Mouse (Mus musculus): Measurements from ENCODE around the gene Pde9a. TPM values are rescaled to one million over a fixed set of nuclear protein-coding genes. Genes with fewer than 3 reads are reported as not detected.
"Not testable (repeated sequence)": the region's sequence is repeated elsewhere in the genome, so short reads cannot be mapped to it uniquely, and the experiment has no call there.

The Pde9a gene
- not detected in 2 replicates for polyA plus RNA-seq (2012)

DNA sequence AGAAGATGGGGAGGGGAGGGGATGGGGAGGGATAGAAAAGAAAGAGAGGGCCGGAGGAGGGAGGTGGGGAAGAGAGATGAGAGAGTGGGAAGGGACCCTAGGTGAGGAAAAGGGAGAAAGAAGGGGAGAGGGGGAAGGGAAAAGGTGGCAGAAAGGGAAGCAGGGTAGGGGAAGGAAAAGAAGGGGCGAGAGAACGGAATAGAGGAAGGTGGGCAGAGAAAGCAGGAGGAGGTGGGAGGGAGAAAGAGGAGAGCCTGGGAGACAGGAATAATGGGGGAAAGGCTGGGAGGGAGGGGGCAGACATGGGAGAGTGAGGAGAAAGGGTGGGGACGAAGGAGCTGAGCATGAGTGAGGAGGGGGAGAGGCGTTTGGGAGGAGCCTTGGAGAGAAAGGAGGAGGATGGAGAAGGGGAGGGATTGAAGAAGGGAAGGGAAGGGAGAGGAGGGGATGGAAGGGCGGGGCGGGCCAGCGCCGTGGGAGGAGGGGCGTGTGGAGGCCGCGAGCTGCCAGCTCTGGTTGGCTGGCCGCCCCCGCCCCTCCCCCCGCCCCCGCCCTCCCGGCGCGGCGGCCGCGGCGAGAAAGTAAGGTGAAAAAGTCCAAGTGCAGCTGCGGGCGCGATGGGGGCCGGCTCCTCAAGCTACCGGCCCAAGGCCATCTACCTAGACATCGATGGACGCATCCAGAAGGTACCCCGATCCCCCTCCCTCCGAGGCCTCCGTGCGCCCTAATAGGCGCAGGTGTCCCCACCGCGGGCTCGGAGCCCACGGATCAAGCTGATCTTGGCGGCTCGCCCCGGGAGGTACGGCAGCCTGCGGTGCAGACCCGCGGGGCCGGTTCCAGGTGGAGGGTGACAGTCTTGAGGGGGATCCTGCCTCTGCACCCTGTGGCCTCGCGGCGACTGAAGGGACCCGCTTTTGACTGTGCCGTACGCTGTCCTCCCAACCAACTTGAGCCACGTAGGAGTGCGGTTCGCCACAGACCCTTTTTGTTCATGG, at the start of gene Pde9a:
Gene Pde9a (plus strand): TSS at position 540 of the 995 bp plus-strand sequence.
- Histone ChIP-seq H3K4me1 (ENCODE audit: control insufficient read depth) (peaks cover 3% of the 10 kb centered on the region), H3K36me3 (ENCODE audit: control insufficient read depth) (no peaks in the 10 kb centered on the region), H3K27me3 (ENCODE audit: control insufficient read depth) (peaks cover 37% of the 10 kb centered on the region), H3K4me3 (replicated peaks) (peak within 1 kb of the TSS; percentile 48), H3K9me3 (ENCODE audit: control insufficient read depth, low read length) (no peaks in the 10 kb centered on the region)
- no peak for TF ChIP-seq TAL1 (IDR thresholded peaks at IDR 0.05; ENCODE audit: low read length)
- no peak for TF ChIP-seq GATA1 (IDR thresholded peaks at IDR 0.05; ENCODE audit: low read length)

DNA sequence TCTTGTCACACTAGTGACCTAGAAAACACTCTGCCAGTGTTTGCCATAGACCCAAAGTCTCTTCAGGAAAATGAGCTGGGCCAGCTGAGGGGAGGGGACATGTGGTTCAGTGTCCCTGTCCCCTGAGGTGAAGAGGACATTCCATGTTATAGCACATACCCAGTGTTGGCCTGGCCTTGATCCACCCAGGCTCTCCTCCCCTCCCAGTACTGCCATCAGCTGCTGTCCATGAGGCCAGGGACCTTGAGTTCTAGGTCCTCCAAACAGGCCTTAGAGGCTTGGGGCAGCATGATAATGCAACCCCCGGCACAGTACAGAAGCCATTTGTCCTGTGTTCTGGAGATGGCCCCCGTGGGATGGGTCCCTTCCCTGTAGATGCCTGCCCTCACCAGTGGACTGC, 46.2 kb upstream of the Pde9a start:
- H3K36me3 ChIP-seq (ENCODE audit: control insufficient read depth) = no peaks in the 10 kb centered on the region
- no peak for TF ChIP-seq GATA1 (IDR thresholded peaks at IDR 0.05; ENCODE audit: low read length)
- TF ChIP-seq TAL1 (IDR thresholded peaks at IDR 0.05; ENCODE audit: low read length) = no peak
- no peaks in the 10 kb centered on the region for H3K9me3 ChIP-seq (ENCODE audit: control insufficient read depth, low read length)
- no peak overlapping the region for H3K4me3 ChIP-seq (replicated peaks)
- H3K4me1 ChIP-seq (ENCODE audit: control insufficient read depth) = no peaks in the 10 kb centered on the region
- no peaks in the 10 kb centered on the region for H3K27me3 ChIP-seq (ENCODE audit: control insufficient read depth)

- H3K9me3 ChIP-seq (ENCODE audit: control insufficient read depth, low read length) = no peaks in the 10 kb centered on the region
- TF ChIP-seq GATA1 (IDR thresholded peaks at IDR 0.05; ENCODE audit: low read length) (no peak), TAL1 (IDR thresholded peaks at IDR 0.05; ENCODE audit: low read length) (no peak)
- no peaks in the 10 kb centered on the region for H3K27me3 ChIP-seq (ENCODE audit: control insufficient read depth)
- no peaks in the 10 kb centered on the region for H3K36me3 ChIP-seq (ENCODE audit: control insufficient read depth)
- no peaks in the 10 kb centered on the region for H3K4me1 ChIP-seq (ENCODE audit: control insufficient read depth)
- H3K4me3 ChIP-seq (replicated peaks) = no peak overlapping the region
These were observed 43.8 kb upstream of the Pde9a start for GRCm38 (mm10) chr17:31342191-31342590.

- Histone ChIP-seq H3K4me3 (replicated peaks) (no peak overlapping the region), H3K4me1 (ENCODE audit: control insufficient read depth) (no peaks in the 10 kb centered on the region), H3K9me3 (ENCODE audit: control insufficient read depth, low read length) (no peaks in the 10 kb centered on the region), H3K27me3 (ENCODE audit: control insufficient read depth) (no peaks in the 10 kb centered on the region), H3K36me3 (ENCODE audit: control insufficient read depth) (no peaks in the 10 kb centered on the region)
- TF ChIP-seq GATA1 (IDR thresholded peaks at IDR 0.05; ENCODE audit: low read length) (no peak), TAL1 (IDR thresholded peaks at IDR 0.05; ENCODE audit: low read length) (no peak)
These were observed 41.7 kb upstream of the Pde9a start for GRCm38 (mm10) chr17:31344172-31344801.

DNA sequence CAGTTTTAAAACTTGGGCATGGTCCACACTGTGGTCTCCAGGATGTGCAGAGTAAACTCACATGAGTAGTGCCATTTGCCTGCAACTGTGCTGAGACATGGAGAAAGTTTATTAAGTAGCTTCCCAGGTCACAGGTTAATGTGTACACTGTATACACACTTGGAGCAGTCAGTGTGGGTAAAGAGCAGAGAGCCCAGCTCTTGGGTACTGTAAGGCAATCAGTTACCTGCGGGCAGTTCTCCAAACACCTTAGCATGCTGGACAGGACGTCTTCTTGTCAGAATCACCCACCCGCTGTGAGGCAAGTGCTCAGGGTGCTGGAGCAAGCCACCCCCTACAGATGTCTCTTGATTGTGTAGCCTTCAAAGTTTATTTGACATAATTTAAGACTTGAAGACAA, 41.2 kb upstream of the Pde9a start:
- Histone ChIP-seq H3K36me3 (ENCODE audit: control insufficient read depth) (no peaks in the 10 kb centered on the region), H3K27me3 (ENCODE audit: control insufficient read depth) (no peaks in the 10 kb centered on the region), H3K4me1 (ENCODE audit: control insufficient read depth) (no peaks in the 10 kb centered on the region), H3K4me3 (replicated peaks) (no peak overlapping the region), H3K9me3 (ENCODE audit: control insufficient read depth, low read length) (no peaks in the 10 kb centered on the region)
- no peak for TF ChIP-seq GATA1 (IDR thresholded peaks at IDR 0.05; ENCODE audit: low read length)
- TF ChIP-seq TAL1 (IDR thresholded peaks at IDR 0.05; ENCODE audit: low read length) = no peak

DNA sequence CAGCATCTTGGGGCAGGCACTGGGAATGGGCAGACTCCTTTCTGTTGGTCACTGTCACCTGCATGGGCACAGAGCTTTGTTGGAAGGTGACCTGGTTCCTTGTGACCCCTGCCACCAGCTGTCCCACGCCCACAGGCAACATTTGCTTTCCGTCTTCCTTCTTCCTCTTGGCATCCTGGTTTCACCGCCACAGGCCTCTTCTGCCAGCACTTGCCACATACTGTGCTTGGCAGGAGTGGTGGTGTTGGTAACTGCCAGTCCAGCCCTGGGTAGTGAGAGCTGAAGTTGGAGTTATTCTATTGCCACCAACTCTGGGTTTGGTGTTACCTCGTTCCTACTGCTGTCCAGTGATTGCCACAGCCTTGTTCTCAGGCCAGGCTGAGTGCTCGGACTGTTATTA, 37.9 kb upstream of the Pde9a start:
- Histone ChIP-seq H3K36me3 (ENCODE audit: control insufficient read depth) (no peaks in the 10 kb centered on the region), H3K4me1 (ENCODE audit: control insufficient read depth) (peaks cover 2% of the 10 kb centered on the region), H3K4me3 (replicated peaks) (no peak overlapping the region), H3K9me3 (ENCODE audit: control insufficient read depth, low read length) (no peaks in the 10 kb centered on the region), H3K27me3 (ENCODE audit: control insufficient read depth) (no peaks in the 10 kb centered on the region)
- TF ChIP-seq GATA1 (IDR thresholded peaks at IDR 0.05; ENCODE audit: low read length) (no peak), TAL1 (IDR thresholded peaks at IDR 0.05; ENCODE audit: low read length) (no peak)

DNA sequence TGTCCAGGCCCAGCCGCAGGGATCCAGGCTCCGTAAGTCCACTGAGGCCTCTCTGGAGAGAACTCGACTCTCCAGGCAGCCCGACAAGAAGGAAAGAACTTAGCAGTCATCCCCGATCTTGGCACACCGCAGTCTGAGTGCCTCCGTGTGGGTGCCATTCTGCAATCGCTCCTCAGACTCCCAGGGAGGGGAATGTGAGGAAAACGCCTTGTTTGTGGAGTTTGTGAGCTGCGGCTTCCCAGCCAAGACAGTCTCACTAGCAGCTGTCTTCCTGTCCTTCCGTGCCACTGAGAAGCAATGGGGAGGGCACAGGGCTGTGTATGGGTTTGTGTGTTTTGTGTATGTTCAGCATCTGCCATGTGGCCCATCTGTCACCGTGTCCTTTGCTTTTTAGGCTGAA, 36.6 kb upstream of the Pde9a start:
- Histone ChIP-seq H3K27me3 (ENCODE audit: control insufficient read depth) (no peaks in the 10 kb centered on the region), H3K4me3 (replicated peaks) (no peak overlapping the region), H3K4me1 (ENCODE audit: control insufficient read depth) (peaks cover 2% of the 10 kb centered on the region), H3K36me3 (ENCODE audit: control insufficient read depth) (no peaks in the 10 kb centered on the region), H3K9me3 (ENCODE audit: control insufficient read depth, low read length) (no peaks in the 10 kb centered on the region)
- TF ChIP-seq GATA1 (IDR thresholded peaks at IDR 0.05; ENCODE audit: low read length) (no peak), TAL1 (IDR thresholded peaks at IDR 0.05; ENCODE audit: low read length) (no peak)

DNA sequence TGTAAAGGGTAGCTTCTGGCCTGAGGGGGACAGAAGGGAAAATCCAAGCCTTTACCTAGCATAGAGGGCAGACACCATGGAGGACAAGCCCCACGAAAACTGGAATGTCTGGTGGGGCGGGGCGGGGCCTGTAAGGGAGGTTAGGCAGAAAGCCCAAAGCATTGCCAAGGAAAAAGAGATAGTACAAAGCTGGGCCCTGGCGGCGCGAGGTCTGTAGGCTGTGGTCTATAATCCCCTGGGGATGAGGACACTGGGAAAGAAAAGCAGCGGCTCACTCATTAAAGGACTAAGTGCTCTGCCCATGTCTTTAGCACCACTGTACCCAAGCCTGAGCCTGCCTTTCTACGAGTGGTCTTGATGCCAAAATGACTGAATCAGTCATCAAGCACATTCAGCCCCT, 34.0 kb upstream of the Pde9a start:
- H3K36me3 ChIP-seq (ENCODE audit: control insufficient read depth) = no peaks in the 10 kb centered on the region

GRCm38 (mm10) chr17:31353255-31353654, 32.8 kb upstream of the Pde9a start:
- no peaks in the 10 kb centered on the region for H3K9me3 ChIP-seq (ENCODE audit: control insufficient read depth, low read length)
- peaks cover 4% of the 10 kb centered on the region for H3K4me1 ChIP-seq (ENCODE audit: control insufficient read depth)
- no peak overlapping the region for H3K4me3 ChIP-seq (replicated peaks)
- H3K27me3 ChIP-seq (ENCODE audit: control insufficient read depth) = no peaks in the 10 kb centered on the region
- no peak for TF ChIP-seq GATA1 (IDR thresholded peaks at IDR 0.05; ENCODE audit: low read length)
- no peak for TF ChIP-seq TAL1 (IDR thresholded peaks at IDR 0.05; ENCODE audit: low read length)
- H3K36me3 ChIP-seq (ENCODE audit: control insufficient read depth) = no peaks in the 10 kb centered on the region

More for the DNA sequence above, 34.0 kb upstream of the Pde9a start:
- no peak for TF ChIP-seq GATA1 (IDR thresholded peaks at IDR 0.05; ENCODE audit: low read length)
- no peak for TF ChIP-seq TAL1 (IDR thresholded peaks at IDR 0.05; ENCODE audit: low read length)
- no peaks in the 10 kb centered on the region for H3K9me3 ChIP-seq (ENCODE audit: control insufficient read depth, low read length)
- H3K4me1 ChIP-seq (ENCODE audit: control insufficient read depth) = peaks cover 4% of the 10 kb centered on the region
- H3K4me3 ChIP-seq (replicated peaks) = no peak overlapping the region
- H3K27me3 ChIP-seq (ENCODE audit: control insufficient read depth) = no peaks in the 10 kb centered on the region

- H3K27me3 ChIP-seq (ENCODE audit: control insufficient read depth); H3K4me1 ChIP-seq (ENCODE audit: control insufficient read depth); H3K4me3 ChIP-seq (replicated peaks); H3K36me3 ChIP-seq (ENCODE audit: control insufficient read depth); H3K9me3 ChIP-seq (ENCODE audit: control insufficient read depth, low read length): not testable (repeated sequence)
These were observed 31.3 kb upstream of the Pde9a start for GRCm38 (mm10) chr17:31354684-31355083.

All from erythroblast, embryonic 14.5 days (primary cell).